ENCODE assay signal across 13 mouse cellular contexts in the genomic region with DNA sequence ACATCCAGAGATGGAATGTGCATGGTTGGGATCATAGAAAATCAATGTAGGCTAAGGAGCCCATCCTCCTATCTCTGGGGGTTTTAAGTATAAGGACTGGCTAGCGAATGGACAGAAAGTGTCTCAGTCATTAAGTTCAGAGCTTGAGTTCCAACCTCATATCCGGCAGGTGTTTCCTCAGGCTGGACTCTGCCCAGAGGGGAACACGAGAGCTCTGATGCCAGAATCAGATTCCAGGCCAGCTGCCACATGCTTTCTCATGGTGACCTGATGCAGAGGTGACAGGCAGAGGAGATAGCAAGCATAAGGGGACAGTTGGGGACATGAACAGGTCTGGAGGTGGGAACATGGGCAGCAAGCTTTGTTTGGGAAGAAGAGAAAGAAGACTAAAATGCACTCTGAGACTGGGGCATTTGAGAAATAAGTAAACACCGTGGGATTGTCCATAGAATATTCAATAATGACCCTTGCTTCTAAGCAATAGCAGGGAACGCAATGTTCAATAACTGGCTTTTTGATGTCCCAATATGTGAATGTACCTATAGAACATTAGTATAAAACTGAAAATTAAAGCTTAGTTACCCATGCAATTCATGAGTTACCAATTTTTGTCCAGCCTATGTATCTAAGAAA. TPM values are rescaled to one million over a fixed set of nuclear protein-coding genes. Genes with fewer than 3 reads are reported as not detected.
DNase-seq lines count a peak whose midpoint lies in the region; ATAC-seq and TF ChIP-seq lines count a peak whose summit lies in the region.
"Had no signal": no experiment of that assay in that cellular context is flagged by ENCODE, and none has a peak within 500 bp of the region (broad histone marks: within the 10 kb centered on the region; RNA-seq: fewer than 3 reads in every experiment).

No protein-coding gene starts in this region.

- no peak overlapping the region for H3K9ac ChIP-seq in kidney, postnatal 0 days (ENCODE audit: low read depth, low read length)

- TF ChIP-seq CTCF in kidney, postnatal 0 days (IDR thresholded peaks at IDR 0.05; ENCODE audit: low read depth): no peak

- no peaks in the 10 kb centered on the region for H3K36me3 ChIP-seq in kidney, postnatal 0 days (ENCODE audit: insufficient read depth, low read length)
- H3K36me3 ChIP-seq: midbrain, embryonic 10.5 days had no signal

- H3K4me2 ChIP-seq in kidney, postnatal 0 days (ENCODE audit: low read length): no peak overlapping the region

- peaks cover 21% of the 10 kb centered on the region; the same call in 1 of the 2 replicates for H3K4me1 ChIP-seq in kidney, postnatal 0 days (replicated peaks; ENCODE audit: insufficient read depth, low read length)

- intact Hi-C loops in heart, postnatal 10 days (cut with DNase I): loop anchor here (2.0 kb wide), 1 partner anchor 47 kb away; no protein-coding TSS in a partner anchor

- WGBS in kidney, postnatal 0 days: 55% methylated on average over 5 of the region's 5 CpGs

- H3K9me3 ChIP-seq in kidney, postnatal 0 days (replicated peaks; ENCODE audit: low read length): no peaks in the 10 kb centered on the region
- H3K9me3 ChIP-seq: midbrain, embryonic 10.5 days had no signal

- peak; percentile 46 to 71 for DNase-seq in adrenal gland, adult (ENCODE audit: inconsistent age in 2 of 2, low spot score in 1 of 2)
- DNase-seq in adrenal gland, adult 8-10 months: no peak
- DNase-seq in adrenal gland, postnatal 36 days: peak; percentile 47 to 54
- DNase-seq in heart, postnatal 10 days: peak; percentile 78 to 85
- DNase-seq in kidney, postnatal 0 days (ENCODE audit: low spot score): no peak
- DNase-seq in lung, postnatal 10 days: no peak
- no peak for DNase-seq in urinary bladder, postnatal 10 days (ENCODE audit: low spot score)
- DNase-seq: lung, adult 18-20 months; right cerebral cortex, postnatal 25 days had no signal

- H3K4me3 ChIP-seq in kidney, postnatal 0 days (replicated peaks; ENCODE audit: low read depth, low read length): no peak overlapping the region
- H3K4me3 ChIP-seq: left cerebral cortex, adult 2 months; midbrain, embryonic 10.5 days had no signal

- H3K27me3 ChIP-seq in kidney, postnatal 0 days (ENCODE audit: insufficient read depth, low read length): no peaks in the 10 kb centered on the region

- 0 out of 2 replicates have a peak overlapping the region, but pooled peaks have one; percentile 67 for H3K27ac ChIP-seq in kidney, postnatal 0 days
- H3K27ac ChIP-seq: left cerebral cortex, adult 2 months; midbrain, embryonic 10.5 days; stomach, postnatal 0 days had no signal

- no peak for ATAC-seq in kidney, postnatal 0 days (replicated peaks; ENCODE audit: low FRiP score, low read depth)
- no peak for ATAC-seq in activated CD4-positive, CD25-positive, alpha-beta regulatory T cell, adult 4 months

RNA-seq across cellular contexts. Expression of a gene that starts 15.7 kb away (rescaled TPM):
- 10 to 100 TPM; 49.0 to 62.4 (median 51.9) TPM for total RNA-seq in adrenal gland, adult 8-10 months (2022)
- 10 to 100 TPM; 34.3 to 43.2 TPM for total RNA-seq in adrenal gland, postnatal 36 days (2021)
- total RNA-seq in heart, postnatal 10 days (2021): 10 to 100 TPM; 13.5 to 15.0 TPM
- 22.3 and 23.0 TPM in 2 replicates for polyA plus RNA-seq in kidney, postnatal 0 days (2015; fragmentation: Nextera tagmentation; extraction: Ambion mirVana)
- under 1 TPM in 1 of 2 experiments, not detected in 1; 0.29 TPM for polyA plus RNA-seq in activated CD4-positive, CD25-positive, alpha-beta regulatory T cell, adult 4 months (2017; shearing (Covaris generic))

RNA-seq across cellular contexts. Expression of a gene that starts 52.0 kb away (rescaled TPM):
- 10 to 100 TPM; 19.4 to 31.3 (median 23.8) TPM for total RNA-seq in adrenal gland, adult 8-10 months (2022)
- 10 to 100 TPM; 19.1 to 25.2 TPM for total RNA-seq in adrenal gland, postnatal 36 days (2021)
- 10 to 100 TPM; 19.2 TPM for total RNA-seq in heart, postnatal 10 days (2021)
- 60.4 and 61.8 TPM in 2 replicates for polyA plus RNA-seq in kidney, postnatal 0 days (2015; fragmentation: Nextera tagmentation; extraction: Ambion mirVana)
- polyA plus RNA-seq in activated CD4-positive, CD25-positive, alpha-beta regulatory T cell, adult 4 months (2017; shearing (Covaris generic)): 100 to 1,000 TPM in 1 of 2 experiments, 10 to 100 TPM in 1; 57.6 to 114 TPM

Comparison
In these comparisons a context has a peak if more than half of its experiments do, and no peak if none do; other contexts are left out.
1. DNase-seq: peak in adrenal gland, adult (2 of 2), adrenal gland, postnatal 36 days (2 of 2) and heart, postnatal 10 days (2 of 2); none in adrenal gland, adult 8-10 months (single experiment), kidney, postnatal 0 days (single experiment), lung, postnatal 10 days (single experiment) and urinary bladder, postnatal 10 days (single experiment).